Mouse (Mus musculus) CH12F3 (cell line): ENCODE results near the gene Atp5l.

Source experiments
- in situ Hi-C: fragments of 300-500 bp; cut with MboI; formaldehyde crosslinking; loops from 2 replicates; pipeline ENCODE4 v1.14.3; 2020; ENCODE audit warnings: low sequenced_read_pairs

Gene Atp5l

DNA sequence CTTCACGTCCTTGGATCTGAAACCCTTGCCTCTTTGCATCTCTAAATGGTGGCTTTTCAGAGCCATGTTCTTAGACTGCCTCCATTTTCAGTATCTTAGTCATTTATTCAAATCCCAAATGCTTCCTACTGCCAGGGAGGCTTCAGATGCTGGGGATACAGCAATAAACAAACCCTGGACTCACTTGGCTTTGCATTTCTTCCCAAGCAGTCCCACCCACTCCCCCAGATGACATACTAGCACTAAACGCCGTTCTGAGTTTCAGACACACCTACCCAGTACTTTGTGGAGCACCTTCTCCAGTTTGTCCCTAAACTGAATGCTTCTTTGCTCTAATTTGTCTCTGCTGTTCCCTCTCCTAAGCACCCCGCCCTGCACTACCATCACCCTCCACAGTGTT is 23.5 kb downstream of the Atp5l start:
- in situ Hi-C loops, result no loop called here

DNA sequence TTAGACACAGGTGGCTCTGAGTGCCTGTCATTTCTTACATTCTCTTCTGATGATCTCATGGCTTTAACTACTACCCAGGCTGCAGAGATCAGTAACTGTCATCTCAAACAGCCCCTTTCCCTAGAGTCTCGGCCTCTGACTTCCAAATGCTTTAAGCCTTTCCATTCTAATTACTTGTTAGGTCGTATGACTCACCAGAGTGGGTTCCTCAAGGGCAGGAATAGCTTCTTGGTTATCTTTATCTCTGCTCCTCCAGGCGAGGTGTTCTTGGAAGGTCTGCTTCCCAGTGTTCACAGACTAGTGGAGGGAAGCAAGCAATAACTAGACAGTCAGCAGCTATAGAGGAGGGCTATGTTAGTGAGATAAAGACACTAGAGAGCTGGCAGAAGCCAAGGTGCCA is 27.9 kb downstream of the Atp5l start:
- in situ Hi-C loops, result no loop called here

DNA sequence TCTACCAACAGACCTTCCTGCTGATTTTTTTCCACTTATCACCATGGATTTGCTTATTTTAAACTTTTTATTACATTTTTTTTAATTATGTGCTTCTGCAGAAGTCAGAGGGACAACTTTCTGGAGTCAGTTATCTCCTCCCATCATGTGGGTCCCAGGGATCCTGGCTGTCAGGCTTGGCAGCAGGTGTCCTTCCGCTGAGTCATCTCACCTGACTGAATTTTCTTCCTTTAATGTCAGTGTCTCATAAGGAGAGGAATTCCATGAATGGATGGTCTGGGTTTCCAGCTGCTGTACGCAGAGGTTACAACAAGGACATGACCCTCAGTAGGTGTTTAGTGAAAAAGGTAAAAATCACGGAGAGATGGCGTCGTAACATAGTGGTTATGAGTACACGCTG is 29.3 kb downstream of the Atp5l start:
- in situ Hi-C loops, result no loop called here

DNA sequence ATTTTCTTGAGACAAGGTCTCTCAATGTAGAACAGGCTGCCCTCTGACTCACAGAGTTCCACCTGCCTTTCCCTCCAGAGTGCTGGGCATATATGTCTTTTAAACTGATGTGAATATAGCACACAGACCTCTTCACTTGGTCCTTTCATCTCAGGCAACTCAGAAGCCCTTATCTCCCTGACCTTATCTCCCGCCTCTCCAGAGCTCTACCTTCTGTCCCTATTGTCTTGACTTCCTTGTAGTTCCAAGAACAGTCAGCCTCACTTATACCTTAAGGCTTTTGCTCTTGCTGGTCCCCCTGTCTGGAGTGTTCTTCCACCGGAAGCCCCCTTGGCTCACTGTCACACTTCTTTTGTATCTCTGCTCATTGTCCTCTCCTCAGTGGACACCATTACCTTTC is 30.4 kb downstream of the Atp5l start:
- in situ Hi-C loops, result no loop called here

DNA sequence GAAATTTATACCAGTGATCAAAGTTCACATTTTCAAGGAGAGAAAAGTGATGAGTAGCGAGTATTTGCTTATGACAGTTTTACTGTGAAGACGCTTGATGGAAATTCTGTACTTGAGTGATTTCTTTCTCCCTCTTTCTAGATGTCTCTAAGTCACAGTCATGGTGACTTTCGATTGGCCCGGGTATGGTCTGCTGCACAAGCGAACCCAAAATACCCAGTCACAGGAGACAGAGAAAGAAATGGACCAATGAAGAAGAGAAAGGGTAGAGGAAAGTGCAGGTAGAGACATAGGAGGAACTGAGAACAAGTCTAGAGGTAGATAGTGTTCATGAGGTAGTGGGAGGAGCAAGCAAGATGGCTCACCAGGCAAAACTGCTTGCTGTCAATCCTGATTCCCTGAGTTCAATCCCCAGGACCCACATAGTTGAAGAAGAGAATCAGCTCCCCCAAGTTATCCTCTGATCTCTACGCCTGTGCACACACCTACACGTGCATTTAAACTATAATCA is 32.4 kb downstream of the Atp5l start:
- in situ Hi-C loops, result no loop called here

DNA sequence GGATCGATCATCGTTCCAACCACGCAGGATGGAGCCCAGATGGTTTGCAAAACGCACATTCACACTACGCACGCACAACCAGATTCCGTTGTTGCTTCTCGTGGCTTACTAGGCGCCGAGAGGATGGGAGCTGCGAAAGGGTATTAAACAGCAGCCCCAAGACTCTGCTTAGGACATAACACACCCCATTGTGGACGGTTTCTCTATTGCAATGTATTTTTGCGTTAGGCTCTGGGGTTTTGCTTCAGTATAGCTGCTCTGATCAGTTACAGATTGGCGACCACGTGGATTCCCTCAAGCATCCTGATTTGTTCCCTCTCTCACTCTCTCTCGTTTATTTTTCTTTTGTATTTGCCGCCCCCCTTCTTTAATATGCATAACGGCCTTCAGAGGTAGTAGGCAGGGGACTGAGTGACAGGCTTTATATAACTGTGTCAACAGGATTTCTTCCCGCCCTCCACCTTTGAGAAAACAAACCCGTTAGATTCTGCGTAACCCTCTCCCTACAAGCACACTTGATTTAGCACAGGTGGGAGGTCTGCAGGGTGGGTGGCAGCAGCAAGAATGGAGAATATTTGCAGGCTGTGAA is 37.5 kb downstream of the Atp5l start:
- in situ Hi-C loops, result no loop called here

DNA sequence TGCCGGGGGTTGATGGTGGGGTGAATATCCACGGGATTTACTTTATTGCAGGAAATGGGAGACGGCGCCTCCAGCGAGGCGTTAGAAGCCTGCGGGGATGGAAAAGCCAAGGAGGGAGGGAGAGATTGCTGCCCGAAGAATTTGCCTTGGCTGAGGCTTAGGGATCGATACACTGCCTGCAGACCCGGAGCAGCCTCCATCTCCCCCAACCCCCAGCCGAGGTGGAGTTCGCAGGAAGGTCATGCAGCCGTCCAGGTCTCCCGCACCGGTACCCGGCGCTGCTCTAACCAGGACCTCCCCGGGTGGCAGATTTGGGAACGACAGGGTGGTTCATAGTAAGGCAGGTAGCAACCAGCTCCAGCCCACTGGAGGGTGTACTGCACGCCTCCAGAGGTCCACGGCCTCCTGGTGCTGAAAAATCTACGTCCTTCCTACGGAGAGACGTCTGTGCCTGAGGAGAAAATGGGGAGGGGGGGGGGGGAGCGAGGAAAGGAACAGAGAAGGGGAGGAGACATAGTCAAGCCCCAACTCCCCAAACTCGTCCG is 38.0 kb downstream of the Atp5l start:
- in situ Hi-C loops, result no loop called here

DNA sequence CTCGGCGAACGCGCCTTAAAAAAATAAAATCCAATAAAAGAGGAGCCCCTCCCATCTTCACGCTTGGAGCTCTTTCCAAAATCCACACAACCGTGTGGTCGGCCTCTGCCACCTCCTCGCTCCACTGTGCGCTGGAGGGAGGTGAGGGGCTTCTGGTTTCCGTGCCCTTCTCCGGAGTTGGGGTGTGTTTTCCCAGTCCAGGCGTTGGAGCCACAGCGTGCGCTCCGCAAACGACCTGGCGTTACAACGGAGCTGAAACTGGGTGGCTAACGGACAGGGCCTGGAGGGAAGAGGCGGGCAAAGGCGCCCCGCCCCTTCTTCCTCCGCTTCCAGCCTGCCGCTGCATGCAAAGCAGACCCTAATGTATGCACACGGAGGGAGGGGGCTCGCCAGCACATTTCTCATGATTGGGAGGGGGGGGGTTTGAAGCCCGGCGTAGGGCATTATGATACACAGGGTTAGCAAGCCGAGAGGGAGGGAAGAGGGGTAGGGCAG is 38.6 kb downstream of the Atp5l start:
- in situ Hi-C loops, result no loop called here

DNA sequence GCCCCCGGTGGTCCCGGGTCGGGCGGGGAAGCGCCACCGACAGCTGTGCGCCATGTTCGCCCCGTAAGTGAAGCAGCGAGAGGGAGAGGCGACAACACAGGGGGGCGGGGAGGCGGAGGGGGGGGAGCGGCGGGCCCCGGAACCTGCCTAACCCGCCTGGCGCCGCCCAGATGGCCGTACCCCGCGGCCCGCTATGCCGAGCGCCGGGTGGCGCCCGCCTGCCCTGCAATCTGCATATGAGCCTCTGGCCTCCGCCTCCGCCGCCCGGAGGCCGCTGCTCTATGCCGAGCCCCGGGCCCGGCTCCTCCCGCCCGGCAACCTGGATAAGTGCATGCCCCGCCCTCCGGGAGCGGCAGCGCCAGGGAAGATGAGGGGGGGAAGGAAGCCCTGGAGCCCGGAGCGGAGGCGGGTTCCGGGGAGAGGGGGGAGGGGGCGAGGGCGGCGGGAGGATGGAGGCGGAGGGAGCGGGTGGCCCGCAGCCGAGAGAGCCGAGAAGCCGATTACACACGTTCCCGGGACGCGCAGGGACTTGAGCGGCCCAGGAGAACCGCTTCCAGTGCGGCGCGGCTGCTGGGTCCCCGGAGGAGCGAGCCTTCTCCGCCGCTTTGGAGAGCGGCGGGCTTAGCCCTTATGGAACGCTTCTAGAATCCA is 39.2 kb downstream of the Atp5l start, which contains the start of gene Kmt2a:
TSS of gene Kmt2a (minus strand) at position 76 of the 651 bp plus-strand sequence.
- in situ Hi-C loops, result no loop called here

DNA sequence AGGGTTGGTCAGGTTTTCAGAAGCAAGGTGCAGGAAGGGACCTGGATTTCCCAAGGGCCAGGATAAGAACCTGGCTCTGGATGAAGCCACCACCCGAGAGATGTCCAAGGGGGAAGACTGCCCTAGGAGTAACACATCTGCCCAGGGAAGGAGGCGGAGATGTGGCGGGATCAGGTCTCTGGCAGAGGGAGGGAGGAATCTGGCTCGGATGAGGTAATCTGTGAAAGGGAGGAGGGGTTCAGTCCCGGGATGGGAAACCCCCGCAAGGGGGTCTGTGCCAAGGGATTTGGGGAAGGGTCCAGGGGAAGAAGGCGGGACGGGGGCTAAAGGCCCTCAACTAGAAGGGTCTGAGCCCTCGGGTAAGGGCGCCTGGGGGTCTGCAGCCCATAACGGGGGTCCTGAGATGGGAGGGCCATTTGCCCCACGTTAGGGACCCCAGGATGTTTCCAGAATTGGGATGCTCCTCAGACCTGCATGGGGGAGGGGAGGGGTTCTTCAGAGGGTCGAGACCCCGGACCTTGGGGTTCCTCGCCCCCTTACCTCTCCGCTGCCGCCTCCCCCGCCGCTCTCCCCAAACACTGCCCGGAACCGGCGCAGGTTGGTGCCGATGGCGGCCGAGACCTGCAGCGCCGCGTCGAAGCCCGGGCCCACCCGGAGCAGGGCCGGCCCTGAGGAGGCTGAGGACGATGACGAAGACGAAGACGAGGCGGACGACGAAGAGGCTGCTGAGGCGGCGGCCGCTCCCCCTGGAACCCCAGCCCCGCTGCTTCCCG is 40.0 kb downstream of the Atp5l start:
- in situ Hi-C loops, result no loop called here

DNA sequence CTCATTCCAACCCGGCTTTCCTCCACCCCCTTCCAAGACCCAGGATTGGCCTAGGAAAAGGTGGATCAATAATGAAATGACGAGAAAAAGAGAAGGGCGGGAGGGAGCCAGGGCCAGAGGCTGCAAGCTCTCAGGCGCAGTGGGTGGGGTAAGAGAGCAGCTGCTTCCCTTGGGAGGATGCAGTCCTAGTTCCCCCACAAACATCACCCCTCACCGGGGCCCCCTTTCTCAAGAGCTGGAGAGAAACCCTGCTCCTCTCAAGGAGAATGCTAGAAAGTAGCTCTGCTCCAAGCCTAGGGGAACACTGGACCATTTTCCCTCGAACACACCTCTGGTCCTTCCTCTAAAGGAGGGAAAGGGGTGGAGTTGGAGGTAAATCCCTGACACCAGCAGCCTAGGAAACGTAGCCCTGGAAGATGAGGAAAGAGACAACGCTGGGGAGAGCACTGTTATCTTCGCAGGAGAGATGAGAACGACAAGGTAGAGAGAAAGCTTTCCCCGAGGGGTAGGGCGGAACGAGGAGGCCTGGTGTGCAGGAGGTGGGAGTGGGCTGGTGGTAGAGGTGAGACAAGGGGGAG is 40.8 kb downstream of the Atp5l start:
- in situ Hi-C loops, result no loop called here

DNA sequence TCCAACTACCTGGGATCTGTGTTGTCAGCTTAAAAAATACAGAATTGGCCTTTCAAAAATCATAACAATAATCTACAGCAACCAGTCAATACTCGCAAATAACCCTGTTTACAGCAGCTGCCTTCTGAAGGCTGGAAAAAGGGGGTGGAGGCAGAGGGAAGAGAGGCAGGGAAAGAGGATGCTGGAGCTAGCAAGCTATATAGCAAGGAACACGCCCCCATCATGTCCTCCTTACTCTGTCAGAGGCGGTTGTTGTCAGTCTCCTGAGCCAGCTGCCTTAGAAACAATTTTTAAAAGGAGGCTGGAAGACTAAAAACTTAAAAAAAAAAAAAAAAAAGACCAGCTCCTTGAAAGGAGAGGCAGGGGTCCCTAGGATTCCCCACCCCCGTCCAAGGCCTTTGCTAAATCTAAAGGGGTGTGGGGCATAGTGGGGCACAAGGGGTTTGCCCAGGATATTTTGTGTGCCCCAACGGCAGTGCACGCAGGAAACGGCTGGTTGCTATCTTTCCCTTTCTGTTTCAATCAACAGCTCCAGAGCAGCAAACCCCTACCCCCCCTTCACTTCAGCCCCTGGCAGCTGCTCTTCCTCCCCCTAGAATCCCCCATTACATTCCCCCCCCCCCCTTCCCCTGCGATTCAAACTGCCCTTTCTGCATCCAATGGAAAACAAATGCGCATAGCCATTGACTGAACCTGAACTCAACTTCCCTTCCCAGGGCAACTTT is 41.6 kb downstream of the Atp5l start:
- in situ Hi-C loops, result no loop called here

DNA sequence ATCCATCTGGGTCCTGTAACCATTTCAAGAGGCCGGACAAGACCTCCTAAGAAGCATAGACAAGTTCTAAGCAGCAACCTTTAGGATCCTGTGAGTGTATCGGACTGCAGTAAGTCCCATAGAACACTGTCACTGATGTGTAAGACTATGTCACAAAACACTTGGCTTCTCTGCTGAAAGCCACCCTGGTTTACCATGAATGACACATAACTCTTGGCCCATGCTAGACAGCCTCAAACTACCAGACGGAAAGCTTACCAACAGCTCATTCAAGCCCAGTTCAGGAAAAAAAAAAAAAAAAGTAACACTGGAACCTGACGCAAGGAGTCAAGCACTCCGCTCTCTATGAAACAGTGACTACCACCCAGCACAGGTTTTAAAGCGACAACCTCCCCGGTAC is 42.9 kb downstream of the Atp5l start:
- in situ Hi-C loops, result no loop called here

DNA sequence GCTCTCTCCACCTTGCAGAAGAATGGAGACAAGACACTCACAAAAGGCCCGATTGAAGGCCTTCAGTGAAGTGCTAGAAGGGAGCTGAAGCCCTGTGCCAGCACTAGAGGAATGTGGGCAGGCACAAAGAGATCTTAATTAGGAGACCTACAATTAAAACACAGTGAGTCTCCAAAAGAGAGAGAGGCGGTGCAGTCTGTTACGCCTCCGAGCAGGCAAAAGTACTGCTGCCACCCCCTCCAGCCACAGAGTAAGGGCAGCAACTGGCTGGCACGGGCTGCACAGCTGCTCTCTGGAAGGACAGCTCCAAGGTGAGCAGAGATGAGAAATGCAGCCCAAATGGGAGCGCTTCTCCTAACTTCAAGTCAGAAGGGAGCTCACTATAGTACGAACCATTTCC is 45.1 kb downstream of the Atp5l start:
- in situ Hi-C loops, result no loop called here

DNA sequence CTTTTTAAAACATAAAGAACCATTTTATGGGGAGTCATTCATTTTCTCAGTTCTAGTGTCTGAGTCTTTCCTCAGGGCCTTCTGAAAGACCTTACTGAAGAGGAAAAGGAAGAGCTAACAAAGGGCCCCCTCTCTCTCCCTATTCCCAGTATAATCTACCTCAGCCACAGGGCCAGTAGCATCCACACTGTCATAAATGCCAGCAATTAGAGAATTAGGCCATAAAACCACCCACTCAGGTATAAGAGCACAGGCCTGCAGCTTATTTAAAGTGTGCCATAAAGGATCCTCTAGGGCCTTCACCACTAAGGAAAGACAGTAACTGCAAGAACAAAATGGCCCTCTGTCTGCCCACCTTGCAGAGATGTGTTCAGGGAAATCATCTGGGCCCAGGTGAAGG is 46.3 kb downstream of the Atp5l start:
- in situ Hi-C loops, result no loop called here

DNA sequence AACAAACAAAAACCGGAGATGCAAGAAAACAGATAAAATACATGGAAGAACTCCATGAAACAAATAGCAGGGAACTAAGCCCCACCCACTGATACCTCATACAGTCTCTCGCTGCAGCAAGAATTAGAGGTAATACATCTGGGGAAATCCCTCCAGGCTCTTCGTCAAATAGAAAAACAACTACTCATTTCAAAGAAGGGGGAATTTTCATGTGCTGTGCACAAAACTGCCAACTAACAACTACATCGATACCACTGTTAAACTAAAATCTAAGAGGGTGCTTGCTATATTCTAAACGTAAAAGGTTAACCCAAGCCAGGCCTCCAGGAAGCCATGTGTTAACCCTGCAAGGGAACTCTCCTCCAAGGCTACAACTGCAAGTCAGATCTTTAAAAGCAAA is 46.9 kb downstream of the Atp5l start:
- in situ Hi-C loops, result no loop called here

DNA sequence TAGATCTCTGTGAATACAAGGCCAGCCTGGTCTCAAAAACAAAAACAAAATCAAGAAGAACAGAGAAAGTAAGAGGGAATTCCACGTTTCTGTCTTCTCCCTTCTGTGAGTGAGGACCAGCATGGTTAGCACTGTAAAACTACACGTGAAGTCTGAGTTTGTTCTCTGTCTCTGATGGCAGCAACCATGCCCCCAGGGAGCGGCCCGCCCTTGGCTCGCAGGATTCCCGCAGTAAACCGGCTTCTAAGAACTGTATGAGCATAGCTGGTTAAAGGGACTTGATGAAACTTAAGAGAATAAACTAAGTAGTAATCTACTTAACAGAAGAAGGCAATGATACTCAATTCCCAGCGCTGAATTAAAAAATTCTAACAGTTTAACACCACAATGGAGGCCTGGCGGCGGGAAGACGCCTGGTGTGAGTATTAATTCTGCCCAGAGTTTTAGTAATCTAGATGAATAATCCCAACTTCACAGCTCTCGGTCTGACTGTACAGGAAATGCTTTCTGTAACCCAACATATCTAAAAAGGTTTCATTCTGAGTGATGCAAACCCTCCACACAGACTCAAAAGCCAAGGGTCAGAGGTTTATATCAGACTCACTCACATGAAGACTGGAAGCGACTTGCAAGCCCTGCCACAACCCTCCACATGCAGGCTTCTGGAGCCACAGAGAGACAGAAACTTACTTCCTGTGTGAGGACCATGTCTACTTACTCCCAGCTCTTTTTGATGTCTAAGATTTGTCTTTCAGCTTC is 52.0 kb downstream of the Atp5l start:
- in situ Hi-C loops, result no loop called here

DNA sequence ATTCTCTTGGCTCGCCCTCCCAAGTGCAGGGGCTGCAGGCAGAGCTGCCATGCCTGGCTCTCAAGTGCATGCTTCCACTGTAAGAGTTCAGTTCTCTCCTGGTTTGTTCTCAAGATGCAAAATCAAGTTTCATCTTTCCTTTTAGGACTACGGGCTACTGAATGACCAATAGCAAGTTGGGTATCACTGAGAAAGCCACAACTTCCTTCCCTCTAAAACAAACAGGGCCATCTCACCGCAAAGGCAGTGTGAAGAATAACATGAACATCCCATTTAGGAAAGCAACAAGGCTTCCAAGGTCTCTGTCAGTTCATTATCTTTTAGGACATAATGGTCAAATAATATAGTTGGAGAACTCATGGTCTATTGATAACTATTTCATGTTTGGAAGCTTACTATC is 52.9 kb downstream of the Atp5l start:
- in situ Hi-C loops, result no loop called here

DNA sequence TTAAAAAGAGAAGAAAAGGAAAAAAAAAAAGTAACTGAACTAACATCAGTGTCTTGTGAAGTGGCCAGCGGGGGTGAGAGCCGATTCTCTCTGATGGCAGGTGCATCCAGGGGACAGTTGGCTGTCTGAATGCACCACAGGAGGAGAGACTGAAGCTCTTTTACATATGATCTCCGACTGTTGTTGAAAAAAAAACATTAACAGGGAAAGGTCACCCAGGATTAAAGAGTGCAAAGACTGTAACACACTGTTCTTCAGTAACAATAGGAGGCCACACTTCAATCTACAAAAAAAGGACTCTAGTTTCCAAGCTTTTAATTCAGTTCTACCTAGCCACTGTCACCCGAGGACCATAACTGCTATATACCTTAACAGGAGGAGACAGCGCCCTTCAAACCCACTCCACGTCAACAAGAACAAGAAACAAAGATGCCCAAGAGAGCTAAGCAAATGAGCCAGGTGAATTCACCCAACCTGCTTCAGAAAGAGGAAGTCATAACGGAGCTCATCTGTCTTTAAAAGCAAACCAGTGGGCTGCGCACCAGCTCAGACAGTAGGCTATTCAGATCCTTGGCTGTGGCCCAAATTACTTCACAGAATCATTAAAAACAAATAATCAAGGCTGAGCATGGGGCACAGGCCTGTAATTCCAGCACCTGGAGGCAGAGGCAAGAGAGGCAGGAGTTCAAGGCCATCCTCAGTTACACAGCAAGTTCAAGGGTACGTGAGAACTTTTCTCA is 53.9 kb downstream of the Atp5l start:
- in situ Hi-C loops, result no loop called here
